Mouse (Mus musculus): ENCODE measurements around the gene Rab5c. TPM values are rescaled to one million over a fixed set of nuclear protein-coding genes. Genes with fewer than 3 reads are reported as not detected.

Gene Rab5c
- polyA plus RNA-seq, 1 experiment from 2014 or later, result 47.1 TPM

- H3K36me3 ChIP-seq (ENCODE audit: insufficient read depth, low read length), result no peaks in the 10 kb centered on the region
- ATAC-seq (ENCODE audit: low FRiP score, low TSS enrichment), result no peak
- no peak overlapping the region for H3K9ac ChIP-seq (replicated peaks; ENCODE audit: low read length)
- H3K27me3 ChIP-seq (ENCODE audit: insufficient read depth, low read length), result peaks cover 21% of the 10 kb centered on the region
- no peaks in the 10 kb centered on the region for H3K9me3 ChIP-seq (ENCODE audit: low read length)
- no peak overlapping the region for H3K4me2 ChIP-seq (replicated peaks; ENCODE audit: low read depth, low read length)
- WGBS, result 70% methylated on average over 6 of the region's 6 CpGs
- H3K4me3 ChIP-seq (ENCODE audit: low read length), result no peak overlapping the region
- no peak overlapping the region for H3K27ac ChIP-seq (ENCODE audit: low read length)
- peaks cover 16% of the 10 kb centered on the region for H3K4me1 ChIP-seq (ENCODE audit: insufficient read depth, low read length)
These were observed 18.5 kb upstream of the Rab5c start for GRCm38 (mm10) chr11:100756476-100756875.

GRCm38 (mm10) chr11:100754693-100755057, 16.7 kb upstream of the Rab5c start:
- Histone ChIP-seq H3K9me3 (ENCODE audit: low read length) (no peaks in the 10 kb centered on the region), H3K36me3 (ENCODE audit: insufficient read depth, low read length) (no peaks in the 10 kb centered on the region), H3K4me3 (ENCODE audit: low read length) (no peak overlapping the region), H3K4me2 (replicated peaks; ENCODE audit: low read depth, low read length) (no peak overlapping the region), H3K27ac (ENCODE audit: low read length) (no peak overlapping the region), H3K27me3 (ENCODE audit: insufficient read depth, low read length) (peaks cover 14% of the 10 kb centered on the region), H3K4me1 (ENCODE audit: insufficient read depth, low read length) (peaks cover 13% of the 10 kb centered on the region), H3K9ac (replicated peaks; ENCODE audit: low read length) (no peak overlapping the region)
- ATAC-seq (ENCODE audit: low FRiP score, low TSS enrichment), result no peak
- WGBS, result 94% methylated on average over 3 of the region's 3 CpGs

- Histone ChIP-seq H3K4me3 (ENCODE audit: low read length) (no peak overlapping the region), H3K9ac (replicated peaks; ENCODE audit: low read length) (no peak overlapping the region), H3K36me3 (ENCODE audit: insufficient read depth, low read length) (no peaks in the 10 kb centered on the region), H3K4me1 (ENCODE audit: insufficient read depth, low read length) (peaks cover 8% of the 10 kb centered on the region; the same call in 1 of the 2 replicates), H3K9me3 (ENCODE audit: low read length) (no peaks in the 10 kb centered on the region), H3K27ac (ENCODE audit: low read length) (no peak overlapping the region), H3K4me2 (replicated peaks; ENCODE audit: low read depth, low read length) (no peak overlapping the region), H3K27me3 (ENCODE audit: insufficient read depth, low read length) (peaks cover 12% of the 10 kb centered on the region)
- WGBS, result 84% methylated on average over 12 of the region's 12 CpGs
- ATAC-seq (ENCODE audit: low FRiP score, low TSS enrichment), result no peak
These were observed 16.1 kb upstream of the Rab5c start for GRCm38 (mm10) chr11:100754021-100754692.

GRCm38 (mm10) chr11:100752294-100752693, 14.3 kb upstream of the Rab5c start:
- H3K4me2 ChIP-seq (replicated peaks; ENCODE audit: low read depth, low read length), result no peak overlapping the region
- ATAC-seq (ENCODE audit: low FRiP score, low TSS enrichment), result peak; percentile 63; the same call in 1 of the 2 replicates
- 27% methylated on average over 10 of the region's 10 CpGs for WGBS
- H3K27ac ChIP-seq (ENCODE audit: low read length), result no peak overlapping the region
- H3K36me3 ChIP-seq (ENCODE audit: insufficient read depth, low read length), result no peaks in the 10 kb centered on the region
- H3K4me3 ChIP-seq (ENCODE audit: low read length), result no peak overlapping the region
- H3K9ac ChIP-seq (replicated peaks; ENCODE audit: low read length), result no peak overlapping the region
- no peaks in the 10 kb centered on the region for H3K9me3 ChIP-seq (ENCODE audit: low read length)
- H3K4me1 ChIP-seq (ENCODE audit: insufficient read depth, low read length), result peaks cover 6% of the 10 kb centered on the region; the same call in 1 of the 2 replicates
- H3K27me3 ChIP-seq (ENCODE audit: insufficient read depth, low read length), result 0 out of 2 replicates have a peak, but pooled peaks cover 10% of the 10 kb centered on the region

- H3K27ac ChIP-seq (ENCODE audit: low read length), result no peak overlapping the region
- no peak for ATAC-seq (ENCODE audit: low FRiP score, low TSS enrichment)
- H3K9ac ChIP-seq (replicated peaks; ENCODE audit: low read length), result no peak overlapping the region
- H3K36me3 ChIP-seq (ENCODE audit: insufficient read depth, low read length), result no peaks in the 10 kb centered on the region
- H3K27me3 ChIP-seq (ENCODE audit: insufficient read depth, low read length), result 0 out of 2 replicates have a peak, but pooled peaks cover 10% of the 10 kb centered on the region
- H3K4me2 ChIP-seq (replicated peaks; ENCODE audit: low read depth, low read length), result no peak overlapping the region
- H3K4me3 ChIP-seq (ENCODE audit: low read length), result no peak overlapping the region
- H3K9me3 ChIP-seq (ENCODE audit: low read length), result no peaks in the 10 kb centered on the region
- 90% methylated on average over 16 of the region's 16 CpGs for WGBS
- H3K4me1 ChIP-seq (ENCODE audit: insufficient read depth, low read length), result peaks cover 6% of the 10 kb centered on the region; the same call in 1 of the 2 replicates
These were observed 12.1 kb upstream of the Rab5c start for GRCm38 (mm10) chr11:100750127-100750526.

- WGBS, result 44% methylated on average over 25 of the region's 25 CpGs
- no peaks in the 10 kb centered on the region for H3K36me3 ChIP-seq (ENCODE audit: insufficient read depth, low read length)
- peaks cover 6% of the 10 kb centered on the region; the same call in 1 of the 2 replicates for H3K4me1 ChIP-seq (ENCODE audit: insufficient read depth, low read length)
- H3K4me3 ChIP-seq (ENCODE audit: low read length), result no peak overlapping the region
- no peak overlapping the region for H3K9ac ChIP-seq (replicated peaks; ENCODE audit: low read length)
- no peaks in the 10 kb centered on the region for H3K9me3 ChIP-seq (ENCODE audit: low read length)
- H3K27ac ChIP-seq (ENCODE audit: low read length), result no peak overlapping the region
- ATAC-seq (ENCODE audit: low FRiP score, low TSS enrichment), result no peak
- H3K4me2 ChIP-seq (replicated peaks; ENCODE audit: low read depth, low read length), result no peak overlapping the region
- 0 out of 2 replicates have a peak, but pooled peaks cover 10% of the 10 kb centered on the region for H3K27me3 ChIP-seq (ENCODE audit: insufficient read depth, low read length)
These were observed 11.5 kb upstream of the Rab5c start for GRCm38 (mm10) chr11:100749469-100749868.

GRCm38 (mm10) chr11:100748620-100749019, 10.6 kb upstream of the Rab5c start:
- no peaks in the 10 kb centered on the region for H3K9me3 ChIP-seq (ENCODE audit: low read length)
- WGBS, result 72% methylated on average over 4 of the region's 4 CpGs
- H3K4me2 ChIP-seq (replicated peaks; ENCODE audit: low read depth, low read length), result no peak overlapping the region
- H3K27me3 ChIP-seq (ENCODE audit: insufficient read depth, low read length), result 0 out of 2 replicates have a peak, but pooled peaks cover 10% of the 10 kb centered on the region
- H3K27ac ChIP-seq (ENCODE audit: low read length), result no peak overlapping the region
- ATAC-seq (ENCODE audit: low FRiP score, low TSS enrichment), result no peak
- H3K4me3 ChIP-seq (ENCODE audit: low read length), result no peak overlapping the region
- no peaks in the 10 kb centered on the region for H3K36me3 ChIP-seq (ENCODE audit: insufficient read depth, low read length)
- H3K4me1 ChIP-seq (ENCODE audit: insufficient read depth, low read length), result peaks cover 6% of the 10 kb centered on the region; the same call in 1 of the 2 replicates
- H3K9ac ChIP-seq (replicated peaks; ENCODE audit: low read length), result no peak overlapping the region

GRCm38 (mm10) chr11:100747114-100747513, 9.1 kb upstream of the Rab5c start:
- 57% methylated on average over 5 of the region's 5 CpGs for WGBS
- Histone ChIP-seq H3K9ac (replicated peaks; ENCODE audit: low read length) (no peak overlapping the region), H3K4me1 (ENCODE audit: insufficient read depth, low read length) (peaks cover 2% of the 10 kb centered on the region; the same call in 1 of the 2 replicates), H3K4me2 (replicated peaks; ENCODE audit: low read depth, low read length) (no peak overlapping the region), H3K9me3 (ENCODE audit: low read length) (no peaks in the 10 kb centered on the region), H3K27ac (ENCODE audit: low read length) (no peak overlapping the region), H3K27me3 (ENCODE audit: insufficient read depth, low read length) (0 out of 2 replicates have a peak, but pooled peaks cover 10% of the 10 kb centered on the region), H3K4me3 (ENCODE audit: low read length) (no peak overlapping the region), H3K36me3 (ENCODE audit: insufficient read depth, low read length) (no peaks in the 10 kb centered on the region)
- ATAC-seq (ENCODE audit: low FRiP score, low TSS enrichment), result no peak

GRCm38 (mm10) chr11:100746546-100746945, 8.5 kb upstream of the Rab5c start:
- no peaks in the 10 kb centered on the region for H3K4me1 ChIP-seq (ENCODE audit: insufficient read depth, low read length)
- no peaks in the 10 kb centered on the region for H3K9me3 ChIP-seq (ENCODE audit: low read length)
- ATAC-seq (ENCODE audit: low FRiP score, low TSS enrichment), result no peak
- H3K9ac ChIP-seq (replicated peaks; ENCODE audit: low read length), result no peak overlapping the region
- H3K4me3 ChIP-seq (ENCODE audit: low read length), result no peak overlapping the region
- no peaks in the 10 kb centered on the region for H3K36me3 ChIP-seq (ENCODE audit: insufficient read depth, low read length)
- 75% methylated on average over 10 of the region's 10 CpGs for WGBS
- no peak overlapping the region for H3K4me2 ChIP-seq (replicated peaks; ENCODE audit: low read depth, low read length)
- no peak overlapping the region for H3K27ac ChIP-seq (ENCODE audit: low read length)
- 0 out of 2 replicates have a peak, but pooled peaks cover 10% of the 10 kb centered on the region for H3K27me3 ChIP-seq (ENCODE audit: insufficient read depth, low read length)

- WGBS, result 16% methylated on average over 6 of the region's 6 CpGs
- 0 out of 2 replicates have a peak, but pooled peaks cover 10% of the 10 kb centered on the region for H3K27me3 ChIP-seq (ENCODE audit: insufficient read depth, low read length)
- 0 out of 2 replicates have a peak, but pooled peaks have one; percentile 44 for ATAC-seq (ENCODE audit: low FRiP score, low TSS enrichment)
These were observed 7.1 kb upstream of the Rab5c start for GRCm38 (mm10) chr11:100745085-100745484.

More at GRCm38 (mm10) chr11:100745085-100745484, 7.1 kb upstream of the Rab5c start:
- Histone ChIP-seq H3K36me3 (ENCODE audit: insufficient read depth, low read length) (no peaks in the 10 kb centered on the region), H3K4me2 (replicated peaks; ENCODE audit: low read depth, low read length) (no peak overlapping the region), H3K9ac (replicated peaks; ENCODE audit: low read length) (no peak overlapping the region), H3K27ac (ENCODE audit: low read length) (no peak overlapping the region), H3K9me3 (ENCODE audit: low read length) (no peaks in the 10 kb centered on the region), H3K4me1 (ENCODE audit: insufficient read depth, low read length) (no peaks in the 10 kb centered on the region), H3K4me3 (ENCODE audit: low read length) (no peak overlapping the region)
